Mouse (Mus musculus): ENCODE data around the gene Pde4b.

GRCm38 (mm10) chr4:102459216-102459999 lies 372.1 kb downstream of the Pde4b start:
- TF ChIP-seq CTCF (IDR thresholded peaks at IDR 0.05; ENCODE audit: low read depth, low read length) (no peak), TAL1 (conservative IDR thresholded peaks at IDR 0.05; ENCODE audit: low read depth, low read length) (no peak)
